Mouse (Mus musculus): ENCODE data around the gene Cpne1. TPM values are rescaled to one million over a fixed set of nuclear protein-coding genes. Genes with fewer than 3 reads are reported as not detected.

Gene Cpne1
- polyA plus RNA-seq (2016; fragmentation: Nextera tagmentation; extraction: Ambion mirVana), result 36.2 and 37.6 TPM in 2 replicates

DNA sequence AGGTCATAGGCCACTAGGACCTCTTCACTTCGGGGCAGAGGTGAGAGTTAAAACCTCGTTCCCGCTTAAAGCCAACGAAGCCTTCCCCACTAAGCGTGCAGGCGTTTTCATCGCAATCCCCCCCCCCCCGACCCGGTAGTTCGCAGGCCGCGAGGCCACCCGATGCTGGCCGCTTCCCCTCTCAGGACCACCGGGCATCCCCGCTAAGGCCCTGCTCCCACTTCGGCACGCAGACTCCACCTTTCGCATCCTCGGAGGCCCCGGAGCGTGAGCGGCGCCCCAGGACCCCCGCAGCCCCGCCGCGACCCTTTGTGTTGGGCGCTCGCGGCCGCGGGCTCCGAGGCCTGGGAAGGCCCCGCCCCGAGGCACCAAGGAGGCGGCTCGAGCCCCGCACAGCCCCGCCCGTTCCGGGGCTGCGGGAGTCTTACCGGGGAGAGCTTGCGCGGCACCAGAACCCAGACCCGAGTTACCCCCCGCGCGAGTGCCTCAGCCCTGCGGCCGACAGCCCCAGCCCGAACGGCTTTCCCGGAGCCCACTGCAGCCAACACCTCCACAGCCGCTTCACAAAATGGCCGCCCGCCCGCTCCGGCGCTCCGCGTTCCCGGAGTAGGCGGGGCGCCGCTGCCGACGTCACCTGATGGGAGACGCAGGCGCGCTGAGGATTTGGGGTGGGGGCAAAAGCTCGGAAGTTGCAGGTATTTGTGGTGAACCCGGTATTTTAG lies at the start of gene Cpne1, which contains the start of gene Rbm12:
Cpne1 (minus strand) TSS at position 608 of the 722 bp plus-strand sequence.
Rbm12 (minus strand) TSS at position 621 of the 722 bp plus-strand sequence.
- WGBS (ENCODE audit: insufficient replicate concordance), result under 1% methylated on average over 68 of the region's 74 CpGs
- Histone ChIP-seq H3K27ac (peak within 1 kb of the TSS; percentile 91), H3K4me1 (peaks cover 39% of the 10 kb centered on the region), H3K36me3 (peaks cover 17% of the 10 kb centered on the region; the same call in 1 of the 2 replicates), H3K4me3 (peak within 1 kb of the TSS; percentile 95), H3K4me2 (peak within 1 kb of the TSS; percentile 79), H3K9ac (peak within 1 kb of the TSS; percentile 94), H3K27me3 (replicated peaks) (no peaks in the 10 kb centered on the region), H3K9me3 (replicated peaks) (no peaks in the 10 kb centered on the region)
- peak; percentile 89 for ATAC-seq

DNA sequence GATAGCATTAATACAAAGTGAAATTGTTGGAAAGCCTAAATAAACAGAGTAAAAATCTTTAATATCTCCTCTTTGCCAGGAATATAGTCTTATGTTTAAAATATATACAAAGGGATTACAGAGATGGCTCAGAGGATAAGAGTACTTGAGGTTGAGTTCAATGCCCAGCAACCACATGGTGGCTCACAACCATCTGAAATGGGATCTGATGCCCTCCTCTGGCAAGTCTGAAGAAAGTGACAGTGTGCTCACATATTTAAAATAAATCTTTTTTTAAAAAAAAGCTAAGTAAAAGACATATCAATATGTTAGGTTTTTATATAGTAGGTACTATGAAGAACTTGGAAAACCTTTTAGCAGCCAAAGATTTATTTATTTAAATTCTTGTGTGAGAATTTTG lies 39.8 kb upstream of the Cpne1 start:
- Histone ChIP-seq H3K36me3 (peaks cover 93% of the 10 kb centered on the region), H3K27me3 (replicated peaks) (no peaks in the 10 kb centered on the region), H3K27ac (no peak overlapping the region)

DNA sequence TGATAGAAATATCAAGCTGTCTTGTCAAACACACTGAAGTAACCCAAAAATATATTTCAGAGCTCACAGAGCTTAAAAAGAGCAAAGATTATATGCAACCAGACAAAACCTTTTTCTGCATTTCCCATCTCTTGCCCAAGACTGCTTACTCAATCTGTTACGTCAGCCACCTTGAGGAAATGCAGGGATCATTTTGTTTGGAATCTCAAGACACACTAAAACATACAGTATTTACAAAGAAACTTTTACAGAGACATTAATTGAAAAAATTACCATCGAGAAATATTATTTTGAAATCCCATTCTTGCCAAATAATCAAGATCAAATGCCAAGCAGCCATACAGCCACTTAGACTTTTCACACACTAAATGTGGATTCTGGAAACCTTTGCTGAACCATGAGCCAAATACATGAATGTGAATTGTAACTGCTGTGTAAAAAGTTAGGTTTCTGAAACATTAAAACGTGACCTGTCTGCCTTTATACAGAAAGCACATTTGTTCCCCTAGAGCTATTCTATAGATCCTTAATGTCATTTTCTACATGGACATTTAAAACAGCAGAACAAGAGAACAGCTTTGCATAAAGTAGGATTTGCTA lies 35.7 kb upstream of the Cpne1 start:
- Histone ChIP-seq H3K27ac (no peak overlapping the region), H3K36me3 (peaks cover 61% of the 10 kb centered on the region), H3K27me3 (replicated peaks) (no peaks in the 10 kb centered on the region), H3K4me2 (no peak overlapping the region), H3K4me3 (no peak overlapping the region), H3K9me3 (replicated peaks) (no peaks in the 10 kb centered on the region), H3K4me1 (peaks cover 23% of the 10 kb centered on the region), H3K9ac (no peak overlapping the region)
- 83% methylated on average over 3 of the region's 3 CpGs for WGBS (ENCODE audit: insufficient replicate concordance)
- ATAC-seq, result no peak

More for the DNA sequence above, 39.8 kb upstream of the Cpne1 start:
- ATAC-seq, result no peak
- H3K4me1 ChIP-seq, result no peaks in the 10 kb centered on the region
- H3K4me2 ChIP-seq, result no peak overlapping the region
- no peak overlapping the region for H3K9ac ChIP-seq
- H3K9me3 ChIP-seq (replicated peaks), result no peaks in the 10 kb centered on the region
- H3K4me3 ChIP-seq, result no peak overlapping the region

DNA sequence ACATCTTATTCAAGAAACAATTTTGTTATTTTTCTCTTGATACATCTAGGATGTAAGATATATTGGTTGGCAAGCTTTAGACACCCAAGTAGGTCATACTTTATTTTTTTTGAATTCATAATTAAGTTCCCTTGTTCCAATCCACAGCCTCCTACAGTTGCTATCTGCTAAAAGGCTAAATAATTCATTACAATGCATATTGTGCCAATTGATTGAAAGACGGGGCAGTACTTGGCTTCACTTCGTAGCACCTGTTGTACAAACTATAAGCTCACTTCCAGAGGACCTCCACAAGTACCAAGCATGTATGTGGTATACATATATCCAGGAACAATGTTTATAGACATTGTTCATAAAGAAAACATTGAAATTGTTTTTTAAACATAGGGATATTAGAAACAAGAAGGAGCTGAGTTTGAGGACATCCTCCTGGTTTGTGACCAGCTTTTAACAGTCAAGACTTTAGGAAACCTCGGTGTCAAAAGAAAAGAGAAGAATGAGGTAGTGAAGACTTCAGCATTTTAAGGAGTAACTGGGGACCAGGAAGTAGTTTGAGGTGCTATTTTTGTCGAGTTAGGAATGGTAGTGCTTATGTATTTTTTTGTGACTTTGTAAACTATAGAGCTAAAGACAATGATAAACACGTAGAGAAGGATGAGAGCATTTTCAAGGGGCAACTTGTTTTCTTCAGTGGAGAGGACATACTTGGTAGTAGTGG lies 34.7 kb upstream of the Cpne1 start:
- no peaks in the 10 kb centered on the region for H3K27me3 ChIP-seq (replicated peaks)
- H3K9me3 ChIP-seq (replicated peaks), result no peaks in the 10 kb centered on the region
- 56% methylated on average over 5 of the region's 5 CpGs for WGBS (ENCODE audit: insufficient replicate concordance)
- peaks cover 59% of the 10 kb centered on the region for H3K36me3 ChIP-seq
- no peak overlapping the region for H3K4me3 ChIP-seq
- H3K9ac ChIP-seq, result no peak overlapping the region
- no peak overlapping the region for H3K27ac ChIP-seq
- H3K4me1 ChIP-seq, result peaks cover 23% of the 10 kb centered on the region
- no peak for ATAC-seq
- H3K4me2 ChIP-seq, result no peak overlapping the region

DNA sequence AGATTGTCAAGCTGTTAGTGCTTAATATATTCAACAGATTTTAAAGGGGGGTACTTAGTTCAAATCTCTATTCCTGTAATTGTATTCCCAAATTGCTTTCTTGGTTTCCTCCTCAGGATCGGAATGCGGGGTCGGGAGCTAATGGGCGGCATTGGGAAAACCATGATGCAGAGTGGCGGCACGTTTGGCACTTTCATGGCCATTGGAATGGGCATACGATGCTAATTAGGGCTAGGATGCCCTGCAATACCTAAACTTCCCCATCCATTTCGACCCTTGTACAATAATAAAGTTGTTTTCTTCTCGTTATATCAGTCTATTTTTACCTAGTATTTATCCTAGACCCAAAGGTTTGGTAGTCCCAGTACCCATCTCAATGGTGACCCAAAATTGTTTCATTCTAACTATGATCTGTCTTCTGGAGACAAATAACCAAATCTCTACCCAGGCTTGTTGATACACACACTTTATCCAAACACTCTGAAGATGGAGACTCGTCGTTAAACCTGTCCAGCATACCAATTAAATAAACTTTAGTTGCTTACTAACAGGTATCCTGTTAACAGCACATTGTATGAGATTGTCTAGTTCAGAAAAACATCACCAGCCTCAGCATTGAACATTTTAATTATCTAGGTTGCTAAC lies 33.8 kb upstream of the Cpne1 start:
- no peaks in the 10 kb centered on the region for H3K9me3 ChIP-seq (replicated peaks)
- peak overlapping the region; percentile 1; the same call in 1 of the 2 replicates for H3K27ac ChIP-seq
- WGBS (ENCODE audit: insufficient replicate concordance), result 54% methylated on average over 11 of the region's 11 CpGs
- H3K9ac ChIP-seq, result peak overlapping the region; percentile 85; the same call in 1 of the 2 replicates
- no peak for ATAC-seq
- peaks cover 23% of the 10 kb centered on the region for H3K4me1 ChIP-seq
- H3K4me2 ChIP-seq, result peak overlapping the region; percentile 91
- peak overlapping the region; percentile 82 for H3K4me3 ChIP-seq
- no peaks in the 10 kb centered on the region for H3K27me3 ChIP-seq (replicated peaks)
- H3K36me3 ChIP-seq, result peaks cover 58% of the 10 kb centered on the region

DNA sequence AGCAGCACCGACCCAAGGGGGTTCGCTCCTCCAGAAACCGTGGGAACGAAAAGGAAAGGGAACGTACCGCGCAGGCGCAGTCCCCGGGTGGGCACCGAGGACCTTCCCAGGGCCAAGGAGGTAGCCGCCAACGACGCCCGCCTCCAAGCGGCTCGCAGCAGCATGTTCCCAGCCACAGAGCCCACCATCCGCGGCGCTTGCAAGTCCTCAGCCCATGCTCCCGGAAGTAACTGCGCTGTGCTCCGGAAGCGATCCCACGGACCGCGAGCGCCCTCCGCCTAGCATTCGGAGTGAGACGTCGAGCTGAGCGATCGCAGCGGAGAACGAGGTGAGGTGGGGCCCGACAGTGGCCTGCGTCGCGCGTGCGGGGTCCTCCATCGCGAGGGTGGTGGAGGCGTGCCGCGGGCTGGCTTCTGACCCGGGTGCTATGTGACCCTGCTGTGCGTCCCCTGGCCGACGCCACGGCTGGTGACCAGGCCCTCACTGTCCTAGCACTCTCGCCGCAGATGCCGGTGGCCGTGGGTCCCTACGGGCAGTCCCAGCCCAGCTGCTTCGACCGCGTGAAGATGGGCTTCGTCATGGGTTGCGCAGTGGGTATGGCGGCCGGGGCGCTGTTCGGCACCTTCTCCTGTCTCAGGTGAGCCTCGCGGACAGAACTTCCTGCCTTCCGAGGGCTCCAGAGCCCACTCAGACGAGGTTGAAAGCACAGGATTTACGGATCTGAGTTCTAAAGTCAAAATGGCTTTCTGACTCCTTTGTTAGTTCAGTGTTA lies 32.4 kb upstream of the Cpne1 start, which contains the start of the genes Romo1 and Nfs1:
Romo1 (plus strand) TSS at position 87 of the 772 bp plus-strand sequence.
Nfs1 (minus strand) TSS at position 234 of the 772 bp plus-strand sequence.
- peak within 1 kb of the TSS; percentile 91 for H3K4me2 ChIP-seq
- peak within 1 kb of the TSS; percentile 85 for H3K9ac ChIP-seq
- ATAC-seq, result peak; percentile 92
- H3K27me3 ChIP-seq (replicated peaks), result no peaks in the 10 kb centered on the region
- H3K9me3 ChIP-seq (replicated peaks), result no peaks in the 10 kb centered on the region
- peaks cover 26% of the 10 kb centered on the region for H3K4me1 ChIP-seq
- H3K27ac ChIP-seq, result peak within 1 kb of the TSS; percentile 96
- peak within 1 kb of the TSS; percentile 82 for H3K4me3 ChIP-seq
- WGBS (ENCODE audit: insufficient replicate concordance), result under 1% methylated on average over 70 of the region's 70 CpGs
- H3K36me3 ChIP-seq, result peaks cover 58% of the 10 kb centered on the region

DNA sequence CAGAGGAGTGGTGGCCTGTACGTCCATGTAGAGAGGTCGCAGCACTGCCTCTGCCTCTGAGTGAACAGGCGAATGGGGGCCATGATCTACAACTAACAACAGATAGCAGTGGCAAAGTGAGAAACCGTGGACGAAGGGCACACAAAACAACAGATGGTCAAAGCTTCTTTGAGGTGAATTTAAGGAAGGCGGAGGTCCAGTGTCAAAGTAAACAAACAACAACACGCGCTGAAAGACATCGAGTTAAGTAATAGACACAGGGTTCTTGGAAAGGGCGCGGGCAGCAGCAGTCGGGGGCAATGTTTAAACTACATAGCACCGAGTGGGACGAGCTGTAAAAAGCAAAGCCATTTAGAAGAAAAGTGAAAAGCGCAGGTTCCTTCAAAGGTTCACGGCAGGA lies 31.6 kb upstream of the Cpne1 start:
- peak; percentile 8; the same call in 1 of the 2 replicates for ATAC-seq
- Histone ChIP-seq H3K27me3 (replicated peaks) (no peaks in the 10 kb centered on the region), H3K27ac (peak overlapping the region; percentile 96), H3K9ac (peak overlapping the region; percentile 85), H3K9me3 (replicated peaks) (no peaks in the 10 kb centered on the region), H3K4me2 (peak overlapping the region; percentile 91), H3K4me1 (peaks cover 26% of the 10 kb centered on the region), H3K4me3 (peak overlapping the region; percentile 82), H3K36me3 (peaks cover 58% of the 10 kb centered on the region)
- 3% methylated on average over 16 of the region's 16 CpGs for WGBS (ENCODE audit: insufficient replicate concordance)

DNA sequence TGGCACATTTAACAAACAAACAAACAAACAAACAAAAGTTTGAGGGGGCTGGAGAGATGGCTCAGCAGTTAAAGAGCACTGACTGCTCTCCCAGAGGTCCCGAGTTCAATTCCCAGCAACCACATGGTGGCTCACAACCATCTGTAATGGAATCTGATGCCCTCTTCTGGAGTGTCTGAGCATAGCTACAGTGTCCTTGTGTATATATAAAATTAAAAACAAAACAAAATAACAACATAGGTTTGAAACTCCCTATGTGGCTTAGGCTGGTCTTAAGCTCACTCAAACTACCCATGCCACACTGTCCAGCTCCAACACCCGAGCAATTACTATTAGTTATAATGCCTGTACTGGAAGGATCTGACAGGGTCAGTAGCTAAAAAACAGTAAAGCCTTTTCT lies 31.1 kb upstream of the Cpne1 start:
- peak overlapping the region; percentile 96 for H3K27ac ChIP-seq
- peak overlapping the region; percentile 85 for H3K9ac ChIP-seq

DNA sequence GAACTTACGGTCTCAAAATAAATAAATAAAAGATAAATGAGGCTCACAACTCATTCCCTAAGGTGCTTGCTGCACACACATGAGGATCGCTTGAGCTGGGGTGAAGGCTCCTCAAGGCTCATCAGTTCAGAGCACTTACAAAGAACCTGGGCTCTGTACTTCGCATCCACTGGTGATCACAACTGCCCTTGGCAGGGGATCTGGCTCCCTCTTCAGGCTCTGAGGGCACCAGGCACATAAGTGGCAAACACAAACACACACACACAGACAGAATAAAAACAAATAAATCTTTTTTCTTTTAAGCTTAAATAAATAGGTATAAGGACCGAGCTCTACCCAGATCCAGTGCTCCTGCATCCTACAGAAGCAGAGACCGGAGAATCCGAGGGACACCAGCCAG lies 23.9 kb upstream of the Cpne1 start:
- no peak overlapping the region for H3K9ac ChIP-seq
- H3K36me3 ChIP-seq, result peaks cover 73% of the 10 kb centered on the region
- no peak overlapping the region for H3K4me3 ChIP-seq
- 88% methylated on average over 6 of the region's 6 CpGs for WGBS (ENCODE audit: insufficient replicate concordance)
- H3K4me2 ChIP-seq, result no peak overlapping the region
- H3K9me3 ChIP-seq (replicated peaks), result no peaks in the 10 kb centered on the region
- H3K27me3 ChIP-seq (replicated peaks), result no peaks in the 10 kb centered on the region
- H3K27ac ChIP-seq, result no peak overlapping the region
- 0 out of 2 replicates have a peak, but pooled peaks cover 3% of the 10 kb centered on the region for H3K4me1 ChIP-seq
- no peak for ATAC-seq

More for the DNA sequence above, 31.1 kb upstream of the Cpne1 start:
- Histone ChIP-seq H3K4me2 (peak overlapping the region; percentile 91), H3K4me1 (peaks cover 26% of the 10 kb centered on the region), H3K4me3 (peak overlapping the region; percentile 82), H3K9me3 (replicated peaks) (no peaks in the 10 kb centered on the region), H3K36me3 (peaks cover 52% of the 10 kb centered on the region), H3K27me3 (replicated peaks) (no peaks in the 10 kb centered on the region)
- WGBS (ENCODE audit: insufficient replicate concordance), result 76% methylated on average over 2 of the region's 2 CpGs
- no peak for ATAC-seq

DNA sequence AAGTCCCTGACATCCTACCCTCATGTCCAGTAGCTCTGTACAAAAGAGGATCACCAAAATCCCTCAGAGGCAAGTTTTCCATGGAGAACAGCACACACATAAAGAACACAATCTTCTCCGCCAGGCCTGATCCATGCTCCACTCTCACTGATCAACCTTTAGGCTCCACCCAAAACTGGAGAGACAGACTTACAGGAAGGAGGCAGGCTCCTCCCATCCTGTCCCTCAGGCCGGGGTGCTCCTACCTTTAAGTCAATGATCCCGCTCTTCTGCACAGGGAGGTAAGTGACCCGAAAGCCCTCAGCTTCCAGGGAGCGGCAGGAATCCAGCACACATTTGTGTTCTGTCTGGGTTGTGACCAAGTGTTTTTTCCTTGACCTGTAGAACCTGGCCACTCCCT lies 22.4 kb upstream of the Cpne1 start:
- Histone ChIP-seq H3K27me3 (replicated peaks) (no peaks in the 10 kb centered on the region), H3K4me1 (no peaks in the 10 kb centered on the region), H3K36me3 (peaks cover 70% of the 10 kb centered on the region), H3K4me3 (no peak overlapping the region), H3K9ac (no peak overlapping the region), H3K9me3 (replicated peaks) (no peaks in the 10 kb centered on the region), H3K27ac (no peak overlapping the region), H3K4me2 (no peak overlapping the region)
- ATAC-seq, result no peak
- WGBS (ENCODE audit: insufficient replicate concordance), result 84% methylated on average over 5 of the region's 5 CpGs

DNA sequence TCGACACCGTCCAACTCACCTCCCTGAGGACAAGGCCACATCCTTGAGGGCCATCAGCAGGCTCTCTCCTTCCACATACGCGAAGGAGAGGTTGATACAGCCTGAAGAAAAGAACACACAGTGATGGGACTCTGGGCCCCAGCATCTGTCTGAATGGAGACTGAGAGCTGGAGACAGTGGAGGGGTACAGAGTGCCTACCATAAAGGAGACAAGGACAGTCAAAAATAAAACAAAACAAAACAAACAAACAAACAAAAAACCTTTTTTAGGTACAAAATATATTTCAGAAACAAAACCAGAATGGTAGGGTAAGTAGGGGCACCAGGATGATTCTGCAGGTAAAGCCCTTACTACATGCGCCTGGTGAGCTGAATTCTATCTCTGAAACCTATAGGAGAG lies 15.2 kb upstream of the Cpne1 start, which contains the start of gene Gm28036:
Gm28036 (minus strand) TSS at position 101 of the 400 bp plus-strand sequence.
- WGBS (ENCODE audit: insufficient replicate concordance), result 90% methylated on average over 5 of the region's 5 CpGs

More for the DNA sequence above, 15.2 kb upstream of the Cpne1 start, which contains the start of gene Gm28036:
- Histone ChIP-seq H3K4me3 (no peak within 1 kb of the TSS), H3K27ac (no peak within 1 kb of the TSS), H3K27me3 (replicated peaks) (no peaks in the 10 kb centered on the region), H3K9me3 (replicated peaks) (no peaks in the 10 kb centered on the region), H3K36me3 (peaks cover 82% of the 10 kb centered on the region), H3K4me1 (no peaks in the 10 kb centered on the region), H3K9ac (no peak within 1 kb of the TSS), H3K4me2 (no peak within 1 kb of the TSS)
- no peak for ATAC-seq
